Mouse (Mus musculus): Measurements from ENCODE around the gene Notch3.

DNA sequence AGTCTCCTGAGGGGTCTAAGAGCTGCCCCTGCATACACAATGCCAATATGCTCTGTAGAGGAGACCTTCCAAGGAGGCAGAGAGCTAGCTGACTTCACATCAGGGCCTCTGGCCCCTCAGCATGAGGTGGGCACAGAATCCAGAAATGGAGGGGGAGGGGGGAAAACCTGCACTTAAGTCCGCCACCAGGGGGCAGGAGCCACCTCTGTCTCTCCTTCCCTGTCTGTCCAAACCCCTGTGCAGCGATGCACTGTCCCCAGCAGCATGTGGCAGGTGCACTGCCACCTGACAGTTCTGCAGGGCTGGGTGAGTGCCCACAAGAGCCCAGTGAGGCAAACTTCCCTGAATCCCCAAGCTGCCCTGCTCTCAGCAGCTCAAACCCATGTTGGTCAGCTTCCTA lies 91.5 kb downstream of the Notch3 start:
- TF ChIP-seq POLR2A (IDR thresholded peaks at IDR 0.05; ENCODE audit: borderline replicate concordance, extremely low read depth, insufficient read depth, insufficient read length, poor library complexity, severe bottlenecking) (no peak), CTCF (IDR thresholded peaks at IDR 0.05; ENCODE audit: borderline replicate concordance, extremely low read depth, insufficient read depth, insufficient read length) (peak; percentile 74)
